ENCODE assay signal across 21 mouse cellular contexts in genomic region chr12:71052341-71052995, GRCm38 (mm10). TPM values are rescaled to one million over a fixed set of nuclear protein-coding genes. Genes with fewer than 3 reads are reported as not detected.
DNase-seq lines count a peak whose midpoint lies in the region; ATAC-seq lines count a peak whose summit lies in the region.
"Had no signal": no experiment of that assay in that cellular context is flagged by ENCODE, and none has a peak within 500 bp of the region (broad histone marks: within the 10 kb centered on the region; RNA-seq: fewer than 3 reads in every experiment).

No protein-coding gene starts in this region.

- H3K4me1 ChIP-seq in liver, embryonic 12.5 days: peaks cover 11% of the 10 kb centered on the region
- peaks cover 30% of the 10 kb centered on the region for H3K4me1 ChIP-seq in forebrain, embryonic 13.5 days

- 82% methylated on average over 7 of the region's 7 CpGs for WGBS in liver, embryonic 12.5 days (ENCODE audit: insufficient replicate concordance)
- 86% methylated on average over 7 of the region's 7 CpGs for WGBS in forebrain, embryonic 13.5 days

- H3K9me3 ChIP-seq in liver, embryonic 12.5 days (replicated peaks): no peaks in the 10 kb centered on the region
- no peaks in the 10 kb centered on the region for H3K9me3 ChIP-seq in forebrain, embryonic 13.5 days (replicated peaks)
- H3K9me3 ChIP-seq: midbrain, embryonic 15.5 days had no signal

- no peaks in the 10 kb centered on the region for H3K27me3 ChIP-seq in liver, embryonic 12.5 days (replicated peaks)
- H3K27me3 ChIP-seq in forebrain, embryonic 13.5 days: no peaks in the 10 kb centered on the region
- H3K27me3 ChIP-seq: midbrain, embryonic 15.5 days had no signal

- H3K27ac ChIP-seq in liver, embryonic 12.5 days: no peak overlapping the region
- no peak overlapping the region for H3K27ac ChIP-seq in forebrain, embryonic 13.5 days
- H3K27ac ChIP-seq: hindbrain, embryonic 14.5 days; macrophage; midbrain, embryonic 15.5 days had no signal

- intact Hi-C loops in heart, postnatal 36 days (cut with DNase I): no loop called here

- no peak overlapping the region for H3K4me2 ChIP-seq in liver, embryonic 12.5 days
- no peak overlapping the region for H3K4me2 ChIP-seq in forebrain, embryonic 13.5 days
- H3K4me2 ChIP-seq: hindbrain, embryonic 14.5 days; midbrain, embryonic 15.5 days had no signal

- H3K4me3 ChIP-seq in liver, embryonic 12.5 days: no peak overlapping the region
- H3K4me3 ChIP-seq in forebrain, embryonic 13.5 days: no peak overlapping the region
- H3K4me3 ChIP-seq: midbrain, embryonic 15.5 days had no signal

- DNase-seq in heart, adult 11 months: peak; percentile 88
- no peak for DNase-seq in heart, postnatal 36 days
- peak; percentile 23 to 27 for DNase-seq in kidney, postnatal 4 days
- DNase-seq in kidney, postnatal 25 days: no peak
- peak; percentile 26 for DNase-seq in brain, adult 2 months (ENCODE audit: low read depth, low spot score)
- no peak for DNase-seq in gastrocnemius, adult 8-10 months (ENCODE audit: low spot score in 2 of 2)
- DNase-seq: forebrain, postnatal 0 days; right cerebral cortex, postnatal 25 days; thymus, adult 2 months had no signal

- 0 out of 2 replicates have a peak, but pooled peaks have one; percentile 49 for ATAC-seq in liver, embryonic 12.5 days
- no peak for ATAC-seq in forebrain, embryonic 13.5 days
- ATAC-seq: forebrain, postnatal 0 days; midbrain, embryonic 15.5 days had no signal

- H3K36me3 ChIP-seq in liver, embryonic 12.5 days: peaks cover 22% of the 10 kb centered on the region
- H3K36me3 ChIP-seq in forebrain, embryonic 13.5 days (ENCODE audit: poor library complexity, severe bottlenecking): 0 out of 2 replicates have a peak, but pooled peaks cover 9% of the 10 kb centered on the region
- H3K36me3 ChIP-seq: midbrain, embryonic 15.5 days had no signal

- no peak overlapping the region for H3K9ac ChIP-seq in liver, embryonic 12.5 days
- H3K9ac ChIP-seq in forebrain, embryonic 13.5 days: no peak overlapping the region
- H3K9ac ChIP-seq: forebrain, postnatal 0 days; hindbrain, embryonic 14.5 days; midbrain, embryonic 15.5 days had no signal

RNA-seq across cellular contexts. Expression of gene Arid4a, which starts 36.7 kb away (rescaled TPM):
- total RNA-seq in heart, postnatal 36 days (2021): 10 to 100 TPM; 14.3 to 17.0 TPM
- 23.4 and 24.1 TPM in 2 replicates for polyA plus RNA-seq in liver, embryonic 12.5 days (2016; fragmentation: Nextera tagmentation; extraction: Ambion mirVana)
- polyA plus RNA-seq in forebrain, embryonic 13.5 days (2015; fragmentation: Nextera tagmentation; extraction: Ambion mirVana): 51.1 and 52.0 TPM in 2 replicates
- 1 to 10 TPM; 6.7 to 8.4 (median 7.3) TPM for total RNA-seq in gastrocnemius, adult 8-10 months (2022)

RNA-seq across cellular contexts. Expression of gene Tomm20l, which starts 58.8 kb away (rescaled TPM):
- total RNA-seq in heart, postnatal 36 days (2021): 1 to 10 TPM in 1 of 2 experiments, not detected in 1; 1.2 TPM
- not detected in 2 replicates for polyA plus RNA-seq in liver, embryonic 12.5 days (2016; fragmentation: Nextera tagmentation; extraction: Ambion mirVana)
- not detected in 2 replicates for polyA plus RNA-seq in forebrain, embryonic 13.5 days (2015; fragmentation: Nextera tagmentation; extraction: Ambion mirVana)
- not detected for total RNA-seq in gastrocnemius, adult 8-10 months (2022)
- total RNA-seq: forebrain, postnatal 0 days; gastrocnemius, postnatal 4 days; layer of hippocampus, adult 8-10 months; left cerebral cortex, postnatal 14 days had no signal
- polyA plus RNA-seq: C2C12; forebrain, postnatal 0 days; hindbrain, embryonic 14.5 days; kidney, adult 2 months; liver, embryonic 16.5 days; macrophage; midbrain, embryonic 15.5 days; neural tube, embryonic 11.5 days; thymus, adult 2 months had no signal

Comparison
In these comparisons a context has a peak if more than half of its experiments do, and no peak if none do; other contexts are left out.
1. DNase-seq: peak in heart, adult 11 months (single experiment), kidney, postnatal 4 days (2 of 2) and brain, adult 2 months (single experiment); none in heart, postnatal 36 days (0 of 2), kidney, postnatal 25 days (0 of 2) and gastrocnemius, adult 8-10 months (0 of 2).